Mouse (Mus musculus): Measurements from ENCODE around the gene Cyp4a12b. TPM values are rescaled to one million over a fixed set of nuclear protein-coding genes. Genes with fewer than 3 reads are reported as not detected.
"Not testable (repeated sequence)": the region's sequence is repeated elsewhere in the genome, so short reads cannot be mapped to it uniquely, and the experiment has no call there.

The Cyp4a12b gene
- polyA plus RNA-seq (2015; fragmentation: Nextera tagmentation; extraction: Ambion mirVana) = not detected in 2 replicates

- H3K9me3 ChIP-seq (ENCODE audit: control insufficient read depth, low read length); H3K4me2 ChIP-seq (ENCODE audit: low read depth, low read length); H3K36me3 ChIP-seq (ENCODE audit: control insufficient read depth, insufficient read depth, low read length); H3K27me3 ChIP-seq (replicated peaks; ENCODE audit: control insufficient read depth, insufficient read depth, low read length); H3K27ac ChIP-seq (ENCODE audit: low read length); H3K4me3 ChIP-seq (ENCODE audit: low read length); ATAC-seq; H3K9ac ChIP-seq (ENCODE audit: low read depth, low read length); H3K4me1 ChIP-seq (ENCODE audit: control insufficient read depth, insufficient read depth, low read length): not testable (repeated sequence)
These were observed at the start of gene Cyp4a12b for GRCm38 (mm10) chr4:115411324-115411723. Gene Cyp4a12b (plus strand): TSS chr4:115411624.

- not testable (repeated sequence) for H3K4me1 ChIP-seq (ENCODE audit: control insufficient read depth, insufficient read depth, low read length); H3K27me3 ChIP-seq (replicated peaks; ENCODE audit: control insufficient read depth, insufficient read depth, low read length); H3K9me3 ChIP-seq (ENCODE audit: control insufficient read depth, low read length); H3K4me3 ChIP-seq (ENCODE audit: low read length); H3K27ac ChIP-seq (ENCODE audit: low read length); H3K36me3 ChIP-seq (ENCODE audit: control insufficient read depth, insufficient read depth, low read length); H3K4me2 ChIP-seq (ENCODE audit: low read depth, low read length); H3K9ac ChIP-seq (ENCODE audit: low read depth, low read length); ATAC-seq
- WGBS = 79% methylated on average over 3 of the region's 3 CpGs
These were observed 45.8 kb upstream of the Cyp4a12b start for GRCm38 (mm10) chr4:115365624-115366023.

- not testable (repeated sequence) for ATAC-seq; H3K36me3 ChIP-seq (ENCODE audit: control insufficient read depth, insufficient read depth, low read length); H3K27ac ChIP-seq (ENCODE audit: low read length)
These were observed 43.4 kb upstream of the Cyp4a12b start for GRCm38 (mm10) chr4:115368067-115368466.

GRCm38 (mm10) chr4:115396256-115396655 is 15.2 kb upstream of the Cyp4a12b start:
- not testable (repeated sequence) for H3K4me2 ChIP-seq (ENCODE audit: low read depth, low read length); H3K9me3 ChIP-seq (ENCODE audit: control insufficient read depth, low read length); ATAC-seq; H3K4me3 ChIP-seq (ENCODE audit: low read length); H3K9ac ChIP-seq (ENCODE audit: low read depth, low read length); H3K4me1 ChIP-seq (ENCODE audit: control insufficient read depth, insufficient read depth, low read length); H3K27ac ChIP-seq (ENCODE audit: low read length); H3K36me3 ChIP-seq (ENCODE audit: control insufficient read depth, insufficient read depth, low read length); H3K27me3 ChIP-seq (replicated peaks; ENCODE audit: control insufficient read depth, insufficient read depth, low read length)
- 83% methylated on average over 2 of the region's 2 CpGs for WGBS

More at GRCm38 (mm10) chr4:115368067-115368466, 43.4 kb upstream of the Cyp4a12b start:
- not testable (repeated sequence) for H3K27me3 ChIP-seq (replicated peaks; ENCODE audit: control insufficient read depth, insufficient read depth, low read length); H3K4me1 ChIP-seq (ENCODE audit: control insufficient read depth, insufficient read depth, low read length); H3K4me3 ChIP-seq (ENCODE audit: low read length); H3K4me2 ChIP-seq (ENCODE audit: low read depth, low read length); H3K9ac ChIP-seq (ENCODE audit: low read depth, low read length); H3K9me3 ChIP-seq (ENCODE audit: control insufficient read depth, low read length)

- not testable (repeated sequence) for H3K4me3 ChIP-seq (ENCODE audit: low read length); H3K4me1 ChIP-seq (ENCODE audit: control insufficient read depth, insufficient read depth, low read length); ATAC-seq
These were observed 14.5 kb upstream of the Cyp4a12b start for GRCm38 (mm10) chr4:115396950-115397349.

GRCm38 (mm10) chr4:115450577-115451137 is 39.2 kb downstream of the Cyp4a12b start:
- Histone ChIP-seq H3K9me3 (ENCODE audit: control insufficient read depth, low read length) (no peaks in the 10 kb centered on the region), H3K36me3 (ENCODE audit: control insufficient read depth, insufficient read depth, low read length) (no peaks in the 10 kb centered on the region), H3K4me2 (ENCODE audit: low read depth, low read length) (no peak overlapping the region), H3K4me3 (ENCODE audit: low read length) (no peak overlapping the region), H3K27ac (ENCODE audit: low read length) (no peak overlapping the region), H3K9ac (ENCODE audit: low read depth, low read length) (no peak overlapping the region), H3K4me1 (ENCODE audit: control insufficient read depth, insufficient read depth, low read length) (no peaks in the 10 kb centered on the region), H3K27me3 (replicated peaks; ENCODE audit: control insufficient read depth, insufficient read depth, low read length) (no peaks in the 10 kb centered on the region)
- no peak for ATAC-seq
- WGBS = 67% methylated on average over 3 of the region's 3 CpGs

More at GRCm38 (mm10) chr4:115396950-115397349, 14.5 kb upstream of the Cyp4a12b start:
- H3K9ac ChIP-seq (ENCODE audit: low read depth, low read length); H3K27me3 ChIP-seq (replicated peaks; ENCODE audit: control insufficient read depth, insufficient read depth, low read length); H3K9me3 ChIP-seq (ENCODE audit: control insufficient read depth, low read length); H3K4me2 ChIP-seq (ENCODE audit: low read depth, low read length); H3K36me3 ChIP-seq (ENCODE audit: control insufficient read depth, insufficient read depth, low read length); H3K27ac ChIP-seq (ENCODE audit: low read length): not testable (repeated sequence)

GRCm38 (mm10) chr4:115452304-115452703 is 40.9 kb downstream of the Cyp4a12b start, which contains the start of gene Cyp4a30b:
Gene Cyp4a30b (plus strand): TSS chr4:115452604.
- Histone ChIP-seq H3K4me3 (ENCODE audit: low read length) (no peak within 1 kb of the TSS), H3K36me3 (ENCODE audit: control insufficient read depth, insufficient read depth, low read length) (no peaks in the 10 kb centered on the region), H3K27ac (ENCODE audit: low read length) (no peak within 1 kb of the TSS), H3K9ac (ENCODE audit: low read depth, low read length) (no peak within 1 kb of the TSS), H3K4me1 (ENCODE audit: control insufficient read depth, insufficient read depth, low read length) (no peaks in the 10 kb centered on the region), H3K4me2 (ENCODE audit: low read depth, low read length) (no peak within 1 kb of the TSS), H3K9me3 (ENCODE audit: control insufficient read depth, low read length) (no peaks in the 10 kb centered on the region), H3K27me3 (replicated peaks; ENCODE audit: control insufficient read depth, insufficient read depth, low read length) (no peaks in the 10 kb centered on the region)
- ATAC-seq = peak; percentile 44
- WGBS = 63% methylated on average over 3 of the region's 3 CpGs

GRCm38 (mm10) chr4:115473585-115473984 is 62.2 kb downstream of the Cyp4a12b start:
- not testable (repeated sequence) for H3K4me3 ChIP-seq (ENCODE audit: low read length); H3K36me3 ChIP-seq (ENCODE audit: control insufficient read depth, insufficient read depth, low read length); H3K9ac ChIP-seq (ENCODE audit: low read depth, low read length); H3K4me2 ChIP-seq (ENCODE audit: low read depth, low read length); H3K27me3 ChIP-seq (replicated peaks; ENCODE audit: control insufficient read depth, insufficient read depth, low read length); H3K27ac ChIP-seq (ENCODE audit: low read length); ATAC-seq; H3K4me1 ChIP-seq (ENCODE audit: control insufficient read depth, insufficient read depth, low read length); H3K9me3 ChIP-seq (ENCODE audit: control insufficient read depth, low read length)
- WGBS = 76% methylated on average over 3 of the region's 3 CpGs

- not testable (repeated sequence) for H3K9ac ChIP-seq (ENCODE audit: low read depth, low read length); H3K27me3 ChIP-seq (replicated peaks; ENCODE audit: control insufficient read depth, insufficient read depth, low read length); ATAC-seq; H3K27ac ChIP-seq (ENCODE audit: low read length); H3K9me3 ChIP-seq (ENCODE audit: control insufficient read depth, low read length); H3K4me3 ChIP-seq (ENCODE audit: low read length); H3K36me3 ChIP-seq (ENCODE audit: control insufficient read depth, insufficient read depth, low read length); H3K4me1 ChIP-seq (ENCODE audit: control insufficient read depth, insufficient read depth, low read length); H3K4me2 ChIP-seq (ENCODE audit: low read depth, low read length)
These were observed 64.6 kb downstream of the Cyp4a12b start for GRCm38 (mm10) chr4:115476051-115476450.

- 62% methylated on average over 6 of the region's 6 CpGs for WGBS
- Histone ChIP-seq H3K4me1 (ENCODE audit: control insufficient read depth, insufficient read depth, low read length) (no peaks in the 10 kb centered on the region), H3K9me3 (ENCODE audit: control insufficient read depth, low read length) (no peaks in the 10 kb centered on the region)
These were observed 69.7 kb downstream of the Cyp4a12b start for GRCm38 (mm10) chr4:115481006-115481652.

More at GRCm38 (mm10) chr4:115481006-115481652, 69.7 kb downstream of the Cyp4a12b start:
- Histone ChIP-seq H3K4me3 (ENCODE audit: low read length) (no peak overlapping the region), H3K27me3 (replicated peaks; ENCODE audit: control insufficient read depth, insufficient read depth, low read length) (no peaks in the 10 kb centered on the region), H3K4me2 (ENCODE audit: low read depth, low read length) (no peak overlapping the region), H3K27ac (ENCODE audit: low read length) (no peak overlapping the region), H3K9ac (ENCODE audit: low read depth, low read length) (no peak overlapping the region), H3K36me3 (ENCODE audit: control insufficient read depth, insufficient read depth, low read length) (no peaks in the 10 kb centered on the region)
- no peak for ATAC-seq
